Mouse (Mus musculus) right cerebral cortex, postnatal 25 days (tissue): ENCODE data around the gene Babam1.
A peak's percentile ranks its signal among the peaks of the same experiment; 100 is the strongest.

Source experiments
- DNase-seq: peaks from one replicate; pipeline ENCODE4 v3.0.0; 2022

Gene Babam1

GRCm38 (mm10) chr8:71396639-71397305, at the start of gene Babam1:
Babam1 (plus strand) TSS chr8:71396861.
- DNase-seq, result peak; percentile 94

GRCm38 (mm10) chr8:71351117-71351516, 45.5 kb upstream of the Babam1 start:
- DNase-seq, result no peak

- no peak for DNase-seq
These were observed 45.1 kb upstream of the Babam1 start for GRCm38 (mm10) chr8:71351520-71351919.

- DNase-seq, result no peak
These were observed 38.6 kb upstream of the Babam1 start for GRCm38 (mm10) chr8:71358026-71358425.

- peak; percentile 92 for DNase-seq
These were observed 29.7 kb upstream of the Babam1 start, which contains the start of gene Use1 for GRCm38 (mm10) chr8:71366771-71367528. Use1 (plus strand) TSS chr8:71366848.

GRCm38 (mm10) chr8:71367529-71368176, 29.0 kb upstream of the Babam1 start:
- no peak for DNase-seq

GRCm38 (mm10) chr8:71368366-71368765, 28.3 kb upstream of the Babam1 start:
- DNase-seq, result no peak

- no peak for DNase-seq
These were observed 27.5 kb upstream of the Babam1 start for GRCm38 (mm10) chr8:71369040-71369718.

GRCm38 (mm10) chr8:71370711-71371235, 25.9 kb upstream of the Babam1 start:
- DNase-seq, result no peak

- DNase-seq, result peak; percentile 98
These were observed 25.3 kb upstream of the Babam1 start, which contains the start of gene Ocel1 for GRCm38 (mm10) chr8:71371236-71371848. Ocel1 (plus strand) TSS chr8:71371298.

- no peak for DNase-seq
These were observed 24.2 kb upstream of the Babam1 start for GRCm38 (mm10) chr8:71372427-71372826.

GRCm38 (mm10) chr8:71373000-71373399, 23.7 kb upstream of the Babam1 start:
- DNase-seq, result no peak

GRCm38 (mm10) chr8:71374616-71375206, 21.9 kb upstream of the Babam1 start:
- DNase-seq, result no peak

- DNase-seq, result peak; percentile 76
These were observed 20.9 kb upstream of the Babam1 start for GRCm38 (mm10) chr8:71375581-71376422.

GRCm38 (mm10) chr8:71376423-71377030, 20.1 kb upstream of the Babam1 start:
- DNase-seq, result no peak

GRCm38 (mm10) chr8:71379008-71379407, 17.7 kb upstream of the Babam1 start:
- no peak for DNase-seq

- no peak for DNase-seq
These were observed 17.1 kb upstream of the Babam1 start for GRCm38 (mm10) chr8:71379512-71380075.

GRCm38 (mm10) chr8:71380178-71381171, 16.2 kb upstream of the Babam1 start:
- no peak for DNase-seq
